Mouse (Mus musculus): ENCODE results near the gene Cd300e. TPM values are rescaled to one million over a fixed set of nuclear protein-coding genes. Genes with fewer than 3 reads are reported as not detected.
A peak's percentile ranks its signal among the peaks of the same experiment; 100 is the strongest.

Gene Cd300e
- polyA plus RNA-seq, 1 experiment from 2014 or later = 0.11 TPM

DNA sequence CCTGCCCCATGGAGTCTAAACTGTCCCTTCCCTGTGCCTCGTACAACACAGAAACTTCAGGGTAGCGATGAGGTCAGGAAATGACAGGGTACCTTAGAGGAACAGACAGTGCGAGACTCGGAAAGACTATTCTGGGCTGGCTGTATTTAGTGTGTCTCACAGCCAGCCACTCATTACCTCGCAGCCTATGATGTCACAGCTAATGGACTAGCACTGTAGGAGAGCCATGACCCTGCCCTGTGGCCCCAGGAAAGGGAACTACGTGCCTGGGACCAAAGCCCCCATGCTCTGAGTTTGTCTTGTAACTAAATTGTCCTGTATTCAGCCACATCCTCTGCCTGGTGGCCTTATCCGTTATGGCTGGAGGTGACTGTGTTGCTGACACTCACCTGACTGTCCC lies 13.4 kb upstream of the Cd300e start:
- WGBS = 84% methylated on average over 7 of the region's 7 CpGs
- Histone ChIP-seq H3K4me3 (ENCODE audit: low read depth, low read length) (no peak overlapping the region), H3K4me2 (ENCODE audit: low read length) (no peak overlapping the region), H3K4me1 (ENCODE audit: control insufficient read depth, insufficient read depth, low read length) (peaks cover 12% of the 10 kb centered on the region), H3K36me3 (ENCODE audit: control insufficient read depth, insufficient read depth, low read length) (no peaks in the 10 kb centered on the region), H3K9me3 (replicated peaks; ENCODE audit: control insufficient read depth, low read length, poor library complexity, severe bottlenecking) (no peaks in the 10 kb centered on the region), H3K9ac (ENCODE audit: low read depth, low read length) (no peak overlapping the region), H3K27ac (ENCODE audit: low read length) (no peak overlapping the region), H3K27me3 (ENCODE audit: control insufficient read depth, insufficient read depth, low read depth, low read length) (no peaks in the 10 kb centered on the region)
- no peak for ATAC-seq

- Histone ChIP-seq H3K4me2 (ENCODE audit: low read length) (no peak overlapping the region), H3K36me3 (ENCODE audit: control insufficient read depth, insufficient read depth, low read length) (no peaks in the 10 kb centered on the region), H3K27me3 (ENCODE audit: control insufficient read depth, insufficient read depth, low read depth, low read length) (no peaks in the 10 kb centered on the region), H3K4me1 (ENCODE audit: control insufficient read depth, insufficient read depth, low read length) (peaks cover 12% of the 10 kb centered on the region), H3K4me3 (ENCODE audit: low read depth, low read length) (no peak overlapping the region), H3K27ac (ENCODE audit: low read length) (no peak overlapping the region), H3K9ac (ENCODE audit: low read depth, low read length) (no peak overlapping the region), H3K9me3 (replicated peaks; ENCODE audit: control insufficient read depth, low read length, poor library complexity, severe bottlenecking) (no peaks in the 10 kb centered on the region)
- ATAC-seq = no peak
- WGBS = 61% methylated on average over 5 of the region's 5 CpGs
Observed at GRCm38 (mm10) chr11:115073002-115073401, 11.0 kb upstream of the Cd300e start.

GRCm38 (mm10) chr11:115071631-115072294 lies 9.8 kb upstream of the Cd300e start:
- Histone ChIP-seq H3K9ac (ENCODE audit: low read depth, low read length) (no peak overlapping the region), H3K4me2 (ENCODE audit: low read length) (peak overlapping the region; percentile 33), H3K9me3 (replicated peaks; ENCODE audit: control insufficient read depth, low read length, poor library complexity, severe bottlenecking) (no peaks in the 10 kb centered on the region), H3K4me3 (ENCODE audit: low read depth, low read length) (no peak overlapping the region), H3K27ac (ENCODE audit: low read length) (no peak overlapping the region), H3K36me3 (ENCODE audit: control insufficient read depth, insufficient read depth, low read length) (no peaks in the 10 kb centered on the region), H3K4me1 (ENCODE audit: control insufficient read depth, insufficient read depth, low read length) (peaks cover 12% of the 10 kb centered on the region), H3K27me3 (ENCODE audit: control insufficient read depth, insufficient read depth, low read depth, low read length) (no peaks in the 10 kb centered on the region)
- ATAC-seq = no peak
- 19% methylated on average over 13 of the region's 14 CpGs for WGBS

- WGBS = 8% methylated on average over 9 of the region's 9 CpGs
Observed at GRCm38 (mm10) chr11:115071015-115071551, 9.1 kb upstream of the Cd300e start.

DNA sequence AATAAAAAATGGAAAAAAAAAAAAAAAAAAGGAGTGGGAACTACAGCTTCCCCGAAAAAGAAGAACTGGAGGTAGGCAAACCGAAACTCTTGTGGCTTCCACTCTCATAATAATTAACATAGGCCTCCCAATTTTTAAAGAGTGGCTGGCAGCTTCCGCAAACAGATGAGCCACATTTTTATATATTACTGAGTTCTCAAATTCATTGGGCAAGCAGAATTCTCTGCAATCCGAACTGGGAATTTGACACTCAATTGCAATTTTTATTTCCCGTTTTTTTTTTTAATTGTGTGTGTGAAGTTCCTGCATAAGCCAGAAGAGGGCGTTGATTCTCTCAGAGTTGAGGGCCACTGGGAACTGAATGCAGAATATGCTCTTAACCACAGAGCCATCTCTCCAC lies 4.8 kb upstream of the Cd300e start:
- H3K9me3 ChIP-seq (replicated peaks; ENCODE audit: control insufficient read depth, low read length, poor library complexity, severe bottlenecking) = no peaks in the 10 kb centered on the region
- WGBS = 79% methylated on average over 6 of the region's 6 CpGs

More at GRCm38 (mm10) chr11:115071015-115071551, 9.1 kb upstream of the Cd300e start:
- Histone ChIP-seq H3K27ac (ENCODE audit: low read length) (0 out of 2 replicates have a peak overlapping the region, but pooled peaks have one; percentile 22), H3K4me2 (ENCODE audit: low read length) (peak overlapping the region; percentile 33), H3K36me3 (ENCODE audit: control insufficient read depth, insufficient read depth, low read length) (no peaks in the 10 kb centered on the region), H3K9me3 (replicated peaks; ENCODE audit: control insufficient read depth, low read length, poor library complexity, severe bottlenecking) (no peaks in the 10 kb centered on the region), H3K27me3 (ENCODE audit: control insufficient read depth, insufficient read depth, low read depth, low read length) (no peaks in the 10 kb centered on the region), H3K4me1 (ENCODE audit: control insufficient read depth, insufficient read depth, low read length) (peaks cover 12% of the 10 kb centered on the region), H3K4me3 (ENCODE audit: low read depth, low read length) (no peak overlapping the region), H3K9ac (ENCODE audit: low read depth, low read length) (no peak overlapping the region)
- ATAC-seq = no peak

GRCm38 (mm10) chr11:115059797-115060196 lies 2.2 kb downstream of the Cd300e start:
- Histone ChIP-seq H3K36me3 (ENCODE audit: control insufficient read depth, insufficient read depth, low read length) (no peaks in the 10 kb centered on the region), H3K9ac (ENCODE audit: low read depth, low read length) (no peak overlapping the region), H3K4me3 (ENCODE audit: low read depth, low read length) (no peak overlapping the region), H3K4me1 (ENCODE audit: control insufficient read depth, insufficient read depth, low read length) (no peaks in the 10 kb centered on the region), H3K27me3 (ENCODE audit: control insufficient read depth, insufficient read depth, low read depth, low read length) (no peaks in the 10 kb centered on the region; the same call in 1 of the 2 replicates), H3K9me3 (replicated peaks; ENCODE audit: control insufficient read depth, low read length, poor library complexity, severe bottlenecking) (no peaks in the 10 kb centered on the region), H3K27ac (ENCODE audit: low read length) (no peak overlapping the region), H3K4me2 (ENCODE audit: low read length) (no peak overlapping the region)
- WGBS = 87% methylated on average over 2 of the region's 2 CpGs
- no peak for ATAC-seq

More for the DNA sequence above, 4.8 kb upstream of the Cd300e start:
- Histone ChIP-seq H3K27ac (ENCODE audit: low read length) (no peak overlapping the region), H3K27me3 (ENCODE audit: control insufficient read depth, insufficient read depth, low read depth, low read length) (no peaks in the 10 kb centered on the region), H3K4me3 (ENCODE audit: low read depth, low read length) (no peak overlapping the region), H3K4me2 (ENCODE audit: low read length) (no peak overlapping the region), H3K4me1 (ENCODE audit: control insufficient read depth, insufficient read depth, low read length) (peaks cover 7% of the 10 kb centered on the region), H3K9ac (ENCODE audit: low read depth, low read length) (no peak overlapping the region), H3K36me3 (ENCODE audit: control insufficient read depth, insufficient read depth, low read length) (no peaks in the 10 kb centered on the region)
- ATAC-seq = no peak

GRCm38 (mm10) chr11:115058701-115059100 lies 3.3 kb downstream of the Cd300e start:
- ATAC-seq = no peak
- H3K4me1 ChIP-seq (ENCODE audit: control insufficient read depth, insufficient read depth, low read length) = no peaks in the 10 kb centered on the region
- H3K9ac ChIP-seq (ENCODE audit: low read depth, low read length) = no peak overlapping the region
- H3K4me2 ChIP-seq (ENCODE audit: low read length) = no peak overlapping the region
- no peak overlapping the region for H3K27ac ChIP-seq (ENCODE audit: low read length)
- H3K4me3 ChIP-seq (ENCODE audit: low read depth, low read length) = no peak overlapping the region
- H3K9me3 ChIP-seq (replicated peaks; ENCODE audit: control insufficient read depth, low read length, poor library complexity, severe bottlenecking) = no peaks in the 10 kb centered on the region
- H3K27me3 ChIP-seq (ENCODE audit: control insufficient read depth, insufficient read depth, low read depth, low read length) = no peaks in the 10 kb centered on the region; the same call in 1 of the 2 replicates
- 67% methylated on average over 4 of the region's 4 CpGs for WGBS
- H3K36me3 ChIP-seq (ENCODE audit: control insufficient read depth, insufficient read depth, low read length) = no peaks in the 10 kb centered on the region

- ATAC-seq = no peak
- Histone ChIP-seq H3K36me3 (ENCODE audit: control insufficient read depth, insufficient read depth, low read length) (no peaks in the 10 kb centered on the region), H3K4me3 (ENCODE audit: low read depth, low read length) (no peak overlapping the region), H3K27me3 (ENCODE audit: control insufficient read depth, insufficient read depth, low read depth, low read length) (no peaks in the 10 kb centered on the region; the same call in 1 of the 2 replicates), H3K4me2 (ENCODE audit: low read length) (no peak overlapping the region), H3K27ac (ENCODE audit: low read length) (no peak overlapping the region), H3K9me3 (replicated peaks; ENCODE audit: control insufficient read depth, low read length, poor library complexity, severe bottlenecking) (no peaks in the 10 kb centered on the region), H3K9ac (ENCODE audit: low read depth, low read length) (no peak overlapping the region), H3K4me1 (ENCODE audit: control insufficient read depth, insufficient read depth, low read length) (no peaks in the 10 kb centered on the region)
Observed at GRCm38 (mm10) chr11:115054537-115054936, 7.4 kb downstream of the Cd300e start.

GRCm38 (mm10) chr11:115052991-115053390 lies 9.0 kb downstream of the Cd300e start:
- no peaks in the 10 kb centered on the region for H3K27me3 ChIP-seq (ENCODE audit: control insufficient read depth, insufficient read depth, low read depth, low read length)
- no peaks in the 10 kb centered on the region for H3K4me1 ChIP-seq (ENCODE audit: control insufficient read depth, insufficient read depth, low read length)
- no peaks in the 10 kb centered on the region for H3K9me3 ChIP-seq (replicated peaks; ENCODE audit: control insufficient read depth, low read length, poor library complexity, severe bottlenecking)
- no peak overlapping the region for H3K27ac ChIP-seq (ENCODE audit: low read length)
- H3K36me3 ChIP-seq (ENCODE audit: control insufficient read depth, insufficient read depth, low read length) = no peaks in the 10 kb centered on the region
- 100% methylated on average over 1 of the region's 1 CpGs for WGBS
- ATAC-seq = no peak
- no peak overlapping the region for H3K4me2 ChIP-seq (ENCODE audit: low read length)
- H3K9ac ChIP-seq (ENCODE audit: low read depth, low read length) = no peak overlapping the region
- no peak overlapping the region for H3K4me3 ChIP-seq (ENCODE audit: low read depth, low read length)
